Mouse (Mus musculus) ES-E14 (cell line): ENCODE measurements around the gene Nup133. TPM values are rescaled to one million over a fixed set of nuclear protein-coding genes. Genes with fewer than 3 reads are reported as not detected.

Experiments
- DNase-seq: peaks from one replicate; pipeline ENCODE4 v3.0.0-alpha.2; 2013; ENCODE audit warnings: low read depth, low spot score
- H3K27ac ChIP-seq: 2 replicates; pipeline ENCODE4 v1.5.1; 2012; ENCODE audit warnings: low read depth, mild to moderate bottlenecking, low read length, moderate library complexity, mixed read lengths; ENCODE audit not compliant: poor library complexity, insufficient read depth, severe bottlenecking
- H3K36me3 ChIP-seq: 2 replicates; pipeline ENCODE4 v1.6.1; 2012; ENCODE audit warnings: mild to moderate bottlenecking, low read length, moderate library complexity, mixed read lengths; ENCODE audit not compliant: control insufficient read depth, poor library complexity, insufficient read depth, severe bottlenecking
- H3K4me1 ChIP-seq, 2 experiments: fragments of 150-350 bp in 1 of 2; sonication (generic) in 1 of 2; 2 replicates each; pipeline ENCODE4 v1.6.1; 2012; ENCODE audit warnings: low read length in 2 of 2, mild to moderate bottlenecking in 1 of 2, mixed read lengths in 1 of 2; ENCODE audit not compliant: control insufficient read depth in 2 of 2, insufficient read depth in 2 of 2, poor library complexity in 1 of 2
- H3K4me3 ChIP-seq, 2 experiments: fragments of 150-350 bp in 1 of 2; sonication (generic) in 1 of 2; 2 replicates each; pipeline ENCODE4 v1.5.1; 2012; ENCODE audit warnings: low read length in 2 of 2, low read depth in 1 of 2, mild to moderate bottlenecking in 1 of 2, mixed read lengths in 1 of 2; ENCODE audit not compliant: insufficient read depth in 1 of 2, poor library complexity in 1 of 2, severe bottlenecking in 1 of 2
- H3K9ac ChIP-seq: 2 replicates; pipeline ENCODE4 v1.6.1; 2012; ENCODE audit warnings: low read depth, mild to moderate bottlenecking, low read length, mixed read lengths; ENCODE audit not compliant: poor library complexity, insufficient read depth, severe bottlenecking
- H3K9me3 ChIP-seq: fragments of 150-350 bp; sonication (generic); 2 replicates; pipeline ENCODE4 v1.6.1; 2012; ENCODE audit warnings: low read depth, mild to moderate bottlenecking, low read length; ENCODE audit not compliant: control insufficient read depth, insufficient read depth
- CHD2 ChIP-seq: IDR thresholded peaks from 2 replicates; pipeline ENCODE4 v1.6.1; 2014; ENCODE audit warnings: mild to moderate bottlenecking, low read depth, low read length, inconsistent platforms
- HCFC1 ChIP-seq: IDR thresholded peaks from 2 replicates; pipeline ENCODE4 v1.6.1; 2012; ENCODE audit warnings: low read length, inconsistent platforms, borderline replicate concordance; ENCODE audit not compliant: insufficient read depth
- MAFK ChIP-seq: IDR thresholded peaks from 2 replicates; pipeline ENCODE4 v1.6.1; 2014; ENCODE audit warnings: mild to moderate bottlenecking, low read depth, low read length, inconsistent platforms; ENCODE audit not compliant: insufficient read depth
- ZC3H11A ChIP-seq: IDR thresholded peaks from 2 replicates; pipeline ENCODE4 v1.6.1; 2012; ENCODE audit warnings: low read depth, mild to moderate bottlenecking, inconsistent platforms, low read length, borderline replicate concordance
- ZNF384 ChIP-seq: IDR thresholded peaks from 2 replicates; pipeline ENCODE4 v1.6.1; 2012; ENCODE audit warnings: low read depth, low read length, inconsistent platforms
- in situ Hi-C, 2 experiments: fragments of 600-800 bp; cut with MboI; formaldehyde crosslinking; loops; one replicate each; pipeline ENCODE4 v1.15.1; 2025; ENCODE audit warnings: low sequenced_read_pairs in 2 of 2, inconsistent platforms in 1 of 2; ENCODE audit not compliant: unreplicated experiment in 2 of 2
- total RNA-seq: library from RNA; depleted of rRNA; stranded (reverse); fragments of 300-350 nt; gene quantifications from 2 replicates; pipeline ENCODE4 v1.2.3, GENCODE M21; 2012

Gene Nup133
- total RNA-seq, 1 experiment, result 71.0 TPM

GRCm38 (mm10) chr8:123954246-123954645 lies 5.2 kb upstream of the Nup133 start:
- in situ Hi-C loops, result no loop called here
- Histone ChIP-seq H3K4me1 (peaks cover 0 to 2% of the 10 kb centered on the region in 2 experiments; a peak in 1 of 4 replicates), H3K27ac (no peak overlapping the region), H3K36me3 (peaks cover 8% of the 10 kb centered on the region; the same call in 1 of the 2 replicates), H3K9me3 (no peaks in the 10 kb centered on the region), H3K9ac (no peak overlapping the region), H3K4me3 (no peak overlapping the region)
- no peak for DNase-seq
- TF ChIP-seq ZC3H11A (no peak), MAFK (no peak), CHD2 (no peak), ZNF384 (no peak), HCFC1 (no peak)

- H3K9me3 ChIP-seq, result no peaks in the 10 kb centered on the region
- in situ Hi-C loops, result no loop called here
- no peak for DNase-seq
- peaks cover 8% of the 10 kb centered on the region; the same call in 1 of the 2 replicates for H3K36me3 ChIP-seq
- H3K27ac ChIP-seq, result no peak overlapping the region
- H3K9ac ChIP-seq, result no peak overlapping the region
- peaks cover 0 to 2% of the 10 kb centered on the region in 2 experiments; a peak in 1 of 4 replicates for H3K4me1 ChIP-seq
- H3K4me3 ChIP-seq, result no peak overlapping the region
- TF ChIP-seq ZNF384 (no peak), HCFC1 (no peak), ZC3H11A (no peak), MAFK (no peak), CHD2 (no peak)
Measured at GRCm38 (mm10) chr8:123953686-123954085, 4.6 kb upstream of the Nup133 start.

GRCm38 (mm10) chr8:123950077-123950802 lies 1.2 kb upstream of the Nup133 start:
- Histone ChIP-seq H3K36me3 (peaks cover 15% of the 10 kb centered on the region), H3K27ac (no peak overlapping the region), H3K9ac (peak overlapping the region; percentile 88; the same call in 1 of the 2 replicates), H3K9me3 (no peaks in the 10 kb centered on the region), H3K4me3 (peak overlapping the region; percentile 94 to 99), H3K4me1 (peaks cover 0 to 4% of the 10 kb centered on the region in 2 experiments; a peak in 3 of 4 replicates)
- peak; percentile 86 for DNase-seq
- in situ Hi-C loops, result no loop called here
- TF ChIP-seq HCFC1, result peak; percentile 42; the same call in 1 of the 2 replicates
- peak; percentile 98 for TF ChIP-seq ZNF384
- no peak for TF ChIP-seq CHD2

- Histone ChIP-seq H3K27ac (peak overlapping the region; percentile 10; the same call in 1 of the 2 replicates), H3K9ac (peak overlapping the region; percentile 88), H3K4me3 (peak overlapping the region; percentile 94 to 99), H3K4me1 (peaks cover 0 to 4% of the 10 kb centered on the region in 2 experiments; a peak in 3 of 4 replicates), H3K9me3 (no peaks in the 10 kb centered on the region), H3K36me3 (peaks cover 16% of the 10 kb centered on the region)
- TF ChIP-seq ZC3H11A, result no peak
- no peak for TF ChIP-seq MAFK
- TF ChIP-seq HCFC1, result no peak
- TF ChIP-seq ZNF384, result no peak
- no peak for TF ChIP-seq CHD2
- in situ Hi-C loops, result no loop called here
- DNase-seq, result no peak
Measured at GRCm38 (mm10) chr8:123949686-123949986, 571 bp upstream of the Nup133 start.
